Mouse (Mus musculus) MEL (cell line): Measurements from ENCODE around the gene Gm1123. TPM values are rescaled to one million over a fixed set of nuclear protein-coding genes. Genes with fewer than 3 reads are reported as not detected.

Experiments
- DNase-seq: peaks from one replicate; pipeline ENCODE4 v3.0.0; 2011; ENCODE audit warnings: low read depth, low spot score
- H3K27ac ChIP-seq: 2 replicates; pipeline ENCODE4 v1.5.1; 2012; ENCODE audit warnings: low read depth, mild to moderate bottlenecking, control low read depth, low read length, moderate library complexity; ENCODE audit not compliant: control insufficient read depth
- H3K27me3 ChIP-seq, 2 experiments: fragments of 150-350 bp in 1 of 2; sonication (generic) in 1 of 2; 2 replicates each; pipeline ENCODE4 v1.6.1; 2012; ENCODE audit warnings: low read length in 2 of 2, mild to moderate bottlenecking in 2 of 2, improper control_type of control experiment in 1 of 2, moderate library complexity in 1 of 2; ENCODE audit not compliant: insufficient read depth in 2 of 2, control insufficient read depth in 1 of 2
- H3K36me3 ChIP-seq, 2 experiments: 2 replicates each; pipeline ENCODE4 v1.6.1; 2012 to 2014; ENCODE audit warnings: low read length in 2 of 2, improper control_type of control experiment in 1 of 2, inconsistent platforms in 1 of 2, mild to moderate bottlenecking in 1 of 2; ENCODE audit not compliant: insufficient read depth in 2 of 2, control insufficient read depth in 1 of 2
- H3K4me1 ChIP-seq, 2 experiments: fragments of 150-350 bp in 1 of 2; sonication (generic) in 1 of 2; 2 replicates each; pipeline ENCODE4 v1.6.1; 2012; ENCODE audit warnings: low read length in 2 of 2, improper control_type of control experiment in 1 of 2, mild to moderate bottlenecking in 1 of 2; ENCODE audit not compliant: insufficient read depth in 2 of 2, control insufficient read depth in 1 of 2
- H3K4me3 ChIP-seq, 2 experiments: fragments of 150-350 bp in 1 of 2; sonication (generic) in 1 of 2; 2 replicates each; pipeline ENCODE4 v1.5.1; 2012; ENCODE audit warnings: low read depth in 2 of 2, low read length in 2 of 2, mild to moderate bottlenecking in 2 of 2, moderate library complexity in 2 of 2, control low read depth in 1 of 2, improper control_type of control experiment in 1 of 2; ENCODE audit not compliant: control insufficient read depth in 1 of 2, insufficient read depth in 1 of 2
- H3K79me2 ChIP-seq: 2 replicates; pipeline ENCODE4 v1.6.1; 2012; ENCODE audit warnings: mild to moderate bottlenecking, low read length, moderate library complexity; ENCODE audit not compliant: control insufficient read depth, poor library complexity, insufficient read depth
- H3K9ac ChIP-seq: 2 replicates; pipeline ENCODE4 v1.6.1; 2012; ENCODE audit warnings: low read depth, mild to moderate bottlenecking, control low read depth, low read length, moderate library complexity; ENCODE audit not compliant: control insufficient read depth, poor library complexity, severe bottlenecking
- H3K9me3 ChIP-seq: fragments of 150-350 bp; sonication (generic); replicated peaks from 2 replicates; pipeline ENCODE4 v1.6.1; 2012; ENCODE audit warnings: mild to moderate bottlenecking, low read length, improper control_type of control experiment, moderate library complexity; ENCODE audit not compliant: insufficient read depth
- BHLHE40 ChIP-seq: IDR thresholded peaks from 2 replicates; pipeline ENCODE4 v1.6.1; 2012; ENCODE audit warnings: low read depth, mild to moderate bottlenecking, inconsistent platforms, low read length, improper control_type of control experiment, borderline replicate concordance
- CHD1 ChIP-seq: IDR thresholded peaks from 2 replicates; pipeline ENCODE4 v1.6.1; 2012; ENCODE audit warnings: low read depth, mild to moderate bottlenecking, inconsistent platforms, low read length, improper control_type of control experiment
- CTCF ChIP-seq, 3 experiments: IDR thresholded peaks in 2 of 3; conservative IDR thresholded peaks in 1 of 3; 2 replicates each; pipeline ENCODE4 v1.5.1; 2011 to 2012; ENCODE audit warnings: low read length in 3 of 3, low read depth in 2 of 3, mild to moderate bottlenecking in 2 of 3, improper control_type of control experiment in 1 of 3, inconsistent platforms in 1 of 3, mixed read lengths in 1 of 3, moderate library complexity in 1 of 3; ENCODE audit not compliant: control insufficient read depth in 1 of 3, insufficient read depth in 1 of 3, poor library complexity in 1 of 3, severe bottlenecking in 1 of 3
- E2F4 ChIP-seq: IDR thresholded peaks from 2 replicates; pipeline ENCODE4 v1.6.1; 2011; ENCODE audit warnings: low read depth, low read length, improper control_type of control experiment, borderline replicate concordance
- EP300 ChIP-seq, 2 experiments: IDR thresholded peaks; 2 replicates each; pipeline ENCODE4 v1.6.1; 2011; ENCODE audit warnings: improper control_type of control experiment in 2 of 2, low read length in 2 of 2, low read depth in 1 of 2, mild to moderate bottlenecking in 1 of 2
- JUND ChIP-seq: IDR thresholded peaks from 2 replicates; pipeline ENCODE4 v1.6.1; 2011; ENCODE audit warnings: low read depth, mild to moderate bottlenecking, improper control_type of control experiment, low read length
- MAFK ChIP-seq: IDR thresholded peaks from 2 replicates; pipeline ENCODE4 v1.6.1; 2011; ENCODE audit warnings: low read depth, mild to moderate bottlenecking, low read length, improper control_type of control experiment, borderline replicate concordance
- MAX ChIP-seq: IDR thresholded peaks from 2 replicates; pipeline ENCODE4 v1.6.1; 2011; ENCODE audit warnings: low read length, improper control_type of control experiment
- MAZ ChIP-seq: IDR thresholded peaks from 2 replicates; pipeline ENCODE4 v1.6.1; 2012; ENCODE audit warnings: low read depth, mild to moderate bottlenecking, inconsistent platforms, low read length, improper control_type of control experiment
- MXI1 ChIP-seq: IDR thresholded peaks from 2 replicates; pipeline ENCODE4 v1.6.1; 2011; ENCODE audit warnings: mild to moderate bottlenecking, low read depth, low read length, improper control_type of control experiment
- MYB ChIP-seq: IDR thresholded peaks from 2 replicates; pipeline ENCODE4 v1.6.1; 2011; ENCODE audit warnings: mild to moderate bottlenecking, low read depth, low read length, improper control_type of control experiment
- MYC ChIP-seq: IDR thresholded peaks from 2 replicates; pipeline ENCODE4 v1.6.1; 2011; ENCODE audit warnings: low read depth, mild to moderate bottlenecking, low read length, improper control_type of control experiment, moderate library complexity
- POLR2A ChIP-seq, 2 experiments: IDR thresholded peaks; 2 replicates each; pipeline ENCODE4 v1.6.1; 2011 to 2012; ENCODE audit warnings: low read length in 2 of 2, mild to moderate bottlenecking in 2 of 2, control low read depth in 1 of 2, improper control_type of control experiment in 1 of 2, low read depth in 1 of 2, moderate library complexity in 1 of 2; ENCODE audit not compliant: control insufficient read depth in 1 of 2, insufficient read depth in 1 of 2, poor library complexity in 1 of 2
- POLR2AphosphoS5 ChIP-seq: IDR thresholded peaks from 2 replicates; pipeline ENCODE4 v1.6.1; 2012; ENCODE audit warnings: low read depth, borderline replicate concordance, mild to moderate bottlenecking, inconsistent platforms, low read length, moderate library complexity, mixed read lengths
- RAD21 ChIP-seq: IDR thresholded peaks from 2 replicates; pipeline ENCODE4 v1.6.1; 2011; ENCODE audit warnings: mild to moderate bottlenecking, low read depth, low read length, improper control_type of control experiment
- SMC3 ChIP-seq: IDR thresholded peaks from 2 replicates; pipeline ENCODE4 v1.6.1; 2011; ENCODE audit warnings: low read depth, low read length, improper control_type of control experiment
- TAL1 ChIP-seq: IDR thresholded peaks from 2 replicates; pipeline ENCODE4 v1.6.1; 2012; ENCODE audit warnings: mild to moderate bottlenecking, inconsistent platforms, low read length, moderate library complexity, mixed read lengths
- TCF12 ChIP-seq: IDR thresholded peaks from 2 replicates; pipeline ENCODE4 v1.6.1; 2014; ENCODE audit warnings: low read depth, mild to moderate bottlenecking, inconsistent platforms, low read length, improper control_type of control experiment, moderate library complexity
- USF2 ChIP-seq, 2 experiments: IDR thresholded peaks; 2 replicates each; pipeline ENCODE4 v1.6.1; 2011 to 2012; ENCODE audit warnings: improper control_type of control experiment in 2 of 2, low read length in 2 of 2, borderline replicate concordance in 1 of 2, inconsistent platforms in 1 of 2, low read depth in 1 of 2, mild to moderate bottlenecking in 1 of 2; ENCODE audit not compliant: insufficient read depth in 1 of 2
- ZKSCAN1 ChIP-seq: IDR thresholded peaks from 2 replicates; pipeline ENCODE4 v1.6.1; 2012; ENCODE audit warnings: low read depth, mild to moderate bottlenecking, inconsistent platforms, low read length, improper control_type of control experiment, moderate library complexity
- polyA plus RNA-seq, 2 experiments: library from polyadenylated mRNA; stranded (reverse) in 1 of 2; unstranded in 1 of 2; fragments of >175 nt in 1 of 2; fragments of >200 nt in 1 of 2; gene quantifications; 2 replicates each; pipeline versions ENCODE4 v1.2.1 to v1.2.4; 2012; ENCODE audit warnings: low replicate concordance in 2 of 2, low read depth in 1 of 2; ENCODE audit not compliant: insufficient read length in 2 of 2, insufficient read depth in 1 of 2, missing spikeins in 1 of 2
- total RNA-seq: library from RNA; depleted of rRNA; stranded (reverse); fragments of 300-350 nt; gene quantifications from 2 replicates; pipeline ENCODE4 v1.2.3, GENCODE M21; 2012

The Gm1123 gene
- total and polyA plus RNA-seq, 3 experiments = not detected

- no peak overlapping the region for H3K4me3 ChIP-seq
- H3K36me3 ChIP-seq = no peaks in the 10 kb centered on the region
- DNase-seq = no peak
- peak in 1 of 3 experiments; percentile 27; a peak in 2 of 6 replicates for TF ChIP-seq CTCF (IDR thresholded peaks at IDR 0.05 in 2 of 3, conservative IDR thresholded peaks at IDR 0.05 in 1 of 3; ENCODE audit: control insufficient read depth in 1 of 3, insufficient read depth in 1 of 3, low read depth in 2 of 3, low read length in 3 of 3, poor library complexity in 1 of 3, severe bottlenecking in 1 of 3)
- no peak for TF ChIP-seq EP300 (IDR thresholded peaks at IDR 0.05; ENCODE audit: low read depth in 1 of 2, low read length in 2 of 2)
- H3K79me2 ChIP-seq = no peaks in the 10 kb centered on the region
- H3K9ac ChIP-seq = no peak overlapping the region
- no peaks in the 10 kb centered on the region for H3K9me3 ChIP-seq
- H3K27ac ChIP-seq = no peak overlapping the region
- no peaks in the 10 kb centered on the region for H3K4me1 ChIP-seq
- no peaks in the 10 kb centered on the region; a peak in 1 of 4 replicates for H3K27me3 ChIP-seq
Measured at GRCm38 (mm10) chr9:98965084-98965483, 70.4 kb downstream of the Gm1123 start.

- DNase-seq = no peak
- H3K27me3 ChIP-seq = no peaks in the 10 kb centered on the region; a peak in 1 of 4 replicates
- H3K9ac ChIP-seq = no peak overlapping the region
- no peaks in the 10 kb centered on the region for H3K36me3 ChIP-seq
- H3K27ac ChIP-seq = no peak overlapping the region
- H3K4me3 ChIP-seq = no peak overlapping the region
- H3K4me1 ChIP-seq = no peaks in the 10 kb centered on the region
- no peaks in the 10 kb centered on the region for H3K9me3 ChIP-seq
- no peak for TF ChIP-seq POLR2A (IDR thresholded peaks at IDR 0.05; ENCODE audit: control insufficient read depth in 1 of 2, insufficient read depth in 1 of 2, low read depth in 1 of 2, low read length in 2 of 2, poor library complexity in 1 of 2)
- no peak for TF ChIP-seq USF2 (IDR thresholded peaks at IDR 0.05; ENCODE audit: borderline replicate concordance in 1 of 2, insufficient read depth in 1 of 2, low read depth in 1 of 2, low read length in 2 of 2)
- no peak for TF ChIP-seq BHLHE40
- no peak for TF ChIP-seq MAFK
- no peak for TF ChIP-seq TAL1
- no peak for TF ChIP-seq RAD21
- no peak for TF ChIP-seq EP300 (IDR thresholded peaks at IDR 0.05; ENCODE audit: low read depth in 1 of 2, low read length in 2 of 2)
- no peak for TF ChIP-seq E2F4
- no peak for TF ChIP-seq MAX
- TF ChIP-seq JUND = no peak
- no peak for TF ChIP-seq MXI1
- TF ChIP-seq CHD1 = no peak
- TF ChIP-seq CTCF (IDR thresholded peaks at IDR 0.05 in 2 of 3, conservative IDR thresholded peaks at IDR 0.05 in 1 of 3; ENCODE audit: control insufficient read depth in 1 of 3, insufficient read depth in 1 of 3, low read depth in 2 of 3, low read length in 3 of 3, poor library complexity in 1 of 3, severe bottlenecking in 1 of 3) = no peak
- no peak for TF ChIP-seq MYB
- no peak for TF ChIP-seq SMC3
- TF ChIP-seq TCF12 = no peak
- TF ChIP-seq MAZ = no peak
- TF ChIP-seq POLR2AphosphoS5 = no peak
- TF ChIP-seq MYC = no peak
- no peak for TF ChIP-seq ZKSCAN1
- H3K79me2 ChIP-seq = no peaks in the 10 kb centered on the region
Measured at GRCm38 (mm10) chr9:98963661-98964060, 71.9 kb downstream of the Gm1123 start.
